Mouse (Mus musculus) kidney, postnatal 0 days (tissue): Measurements from ENCODE around the gene Iqcf5. TPM values are rescaled to one million over a fixed set of nuclear protein-coding genes. Genes with fewer than 3 reads are reported as not detected.

ENCODE experiments used
- ATAC-seq: fragments of 200-750 bp; cut with Nextera tagmentation; replicated peaks from 2 replicates; pipeline ENCODE4 v1.8.0; 2017; ENCODE audit warnings: low read depth, moderate number of reproducible peaks, moderate TSS enrichment, moderate library complexity; ENCODE audit not compliant: low FRiP score
- DNase-seq: peaks from one replicate; pipeline ENCODE4 v3.0.0-alpha.2; 2016; ENCODE audit warnings: low spot score
- H3K27ac ChIP-seq: fragments of 300-500 bp; sonication (generic); 2 replicates; pipeline ENCODE4 v1.5.1; 2014; ENCODE audit warnings: mild to moderate bottlenecking
- H3K27me3 ChIP-seq: fragments of 300-500 bp; sonication (generic); 2 replicates; pipeline ENCODE4 v1.6.1; 2014; ENCODE audit warnings: low read length, mixed read lengths; ENCODE audit not compliant: insufficient read depth
- H3K36me3 ChIP-seq: fragments of 300-500 bp; sonication (generic); 2 replicates; pipeline ENCODE4 v1.6.1; 2014; ENCODE audit warnings: low read length, mixed read lengths; ENCODE audit not compliant: insufficient read depth
- H3K4me1 ChIP-seq: fragments of 300-500 bp; sonication (generic); replicated peaks from 2 replicates; pipeline ENCODE4 v1.6.1; 2014; ENCODE audit warnings: antibody characterized with exemption, low read length, mixed read lengths; ENCODE audit not compliant: insufficient read depth
- H3K4me2 ChIP-seq: fragments of 300-500 bp; sonication (generic); 2 replicates; pipeline ENCODE4 v1.6.1; 2014; ENCODE audit warnings: mild to moderate bottlenecking, low read length, moderate library complexity, mixed read lengths
- H3K4me3 ChIP-seq: fragments of 300-500 bp; sonication (generic); replicated peaks from 2 replicates; pipeline ENCODE4 v1.5.1; 2014; ENCODE audit warnings: low read depth, low read length
- H3K9ac ChIP-seq: fragments of 300-500 bp; sonication (generic); 2 replicates; pipeline ENCODE4 v1.6.1; 2014; ENCODE audit warnings: low read depth, low read length
- H3K9me3 ChIP-seq: fragments of 300-500 bp; sonication (generic); replicated peaks from 2 replicates; pipeline ENCODE4 v1.6.1; 2016; ENCODE audit warnings: low read length, inconsistent platforms, mixed read lengths
- CTCF ChIP-seq: IDR thresholded peaks from 2 replicates; pipeline ENCODE4 v1.5.1; 2016; ENCODE audit warnings: antibody characterized with exemption, low read depth, mild to moderate bottlenecking, moderate library complexity
- WGBS: fragments of 180-500 bp; shearing (Covaris S2); extraction: QIAGEN DNeasy Blood & Tissue Kit; methylation state at CpG from one replicate; pipeline ENCODE4 v1.1.7; 2014; 5-methylcytosine and 5-hydroxymethylcytosine counted together
- polyA plus RNA-seq: library from polyadenylated mRNA; unstranded; fragments of >200 nt; fragmentation: Nextera tagmentation; extraction: Ambion mirVana; gene quantifications from 2 replicates; pipeline ENCODE4 v1.2.1, GENCODE M21; 2015

Gene Iqcf5
- polyA plus RNA-seq, 1 experiment from 2014 or later = not detected

DNA sequence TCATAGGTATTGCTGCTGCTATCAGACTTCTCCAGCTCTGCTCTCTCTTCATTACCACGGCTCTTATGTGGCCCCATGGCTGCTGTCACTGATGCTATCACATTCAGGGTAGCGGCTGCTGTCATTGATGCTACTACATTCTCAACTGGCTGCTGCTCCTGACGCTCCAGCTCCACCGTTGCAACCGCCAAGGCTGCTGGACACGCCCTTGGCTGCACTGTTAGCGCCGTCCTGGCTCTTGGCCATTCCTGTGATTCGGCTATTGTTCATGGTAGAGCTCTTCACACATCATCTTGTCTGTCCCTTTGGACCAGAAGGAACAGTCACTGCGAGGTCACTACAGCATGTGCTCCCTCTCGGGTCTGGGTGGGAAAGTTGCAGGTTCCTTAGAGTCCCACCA, 47.9 kb downstream of the Iqcf5 start:
- WGBS = 92% methylated on average over 11 of the region's 11 CpGs

DNA sequence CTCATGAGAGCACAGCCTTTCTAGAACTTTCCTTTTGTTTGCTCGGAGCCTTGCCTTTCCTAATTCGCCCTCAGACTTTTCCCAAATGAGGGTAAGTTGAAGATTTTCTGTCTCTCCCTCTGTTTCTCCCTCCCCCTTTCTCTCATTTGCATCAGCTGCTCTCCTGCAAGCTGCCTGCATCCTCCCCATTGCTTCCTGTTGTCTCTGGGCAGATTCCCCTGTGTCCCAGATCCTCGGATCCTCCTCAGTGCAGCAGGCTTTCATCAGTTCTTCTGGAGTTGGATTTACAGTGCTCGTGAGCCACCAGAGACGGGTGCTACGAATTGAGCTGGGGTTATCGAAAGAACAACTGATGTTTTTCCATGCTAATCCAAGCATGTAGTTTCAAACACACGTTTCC, 49.7 kb downstream of the Iqcf5 start:
- no peak for DNase-seq
- H3K4me2 ChIP-seq = no peak overlapping the region
- no peak overlapping the region for H3K9ac ChIP-seq
- H3K27me3 ChIP-seq = no peaks in the 10 kb centered on the region
- H3K4me1 ChIP-seq = no peaks in the 10 kb centered on the region
- no peak overlapping the region for H3K4me3 ChIP-seq
- 53% methylated on average over 8 of the region's 8 CpGs for WGBS
- ATAC-seq = no peak
- no peak for TF ChIP-seq CTCF
- H3K9me3 ChIP-seq = no peaks in the 10 kb centered on the region
- H3K27ac ChIP-seq = no peak overlapping the region
- no peaks in the 10 kb centered on the region for H3K36me3 ChIP-seq

More for the DNA sequence above, 47.9 kb downstream of the Iqcf5 start:
- Histone ChIP-seq H3K4me1 (no peaks in the 10 kb centered on the region), H3K9ac (no peak overlapping the region), H3K27ac (no peak overlapping the region), H3K36me3 (no peaks in the 10 kb centered on the region), H3K27me3 (no peaks in the 10 kb centered on the region), H3K9me3 (no peaks in the 10 kb centered on the region), H3K4me2 (no peak overlapping the region), H3K4me3 (no peak overlapping the region)
- TF ChIP-seq CTCF = no peak
- DNase-seq (no peak), ATAC-seq (no peak)

Other genes with a start within 250 kb of the Iqcf5 start
- 13.1 and 14.5 TPM in 2 replicates for gene Poc1a, start 233.5 kb upstream of the Iqcf5 start, polyA plus RNA-seq
- 15.1 and 15.8 TPM in 2 replicates for gene Dusp7, start 145.9 kb upstream of the Iqcf5 start, polyA plus RNA-seq
- gene Rpl29, start 85.1 kb upstream of the Iqcf5 start, polyA plus RNA-seq = 1,104 and 1,207 TPM in 2 replicates
- gene Acy1, start 76.3 kb upstream of the Iqcf5 start, polyA plus RNA-seq = 62.9 and 67.0 TPM in 2 replicates
- gene Abhd14b, start 67.1 kb upstream of the Iqcf5 start, polyA plus RNA-seq = 72.8 and 75.2 TPM in 2 replicates
- 57.0 and 60.8 TPM in 2 replicates for gene Abhd14a, start 66.9 kb upstream of the Iqcf5 start, polyA plus RNA-seq
- 78.6 and 79.7 TPM in 2 replicates for gene Pcbp4, start 61.3 kb upstream of the Iqcf5 start, polyA plus RNA-seq
- 0.52 and 0.91 TPM in 2 replicates for gene Gpr62, start 48.6 kb upstream of the Iqcf5 start, polyA plus RNA-seq
- 35.6 and 40.0 TPM in 2 replicates for gene Rrp9, start 38.6 kb upstream of the Iqcf5 start, polyA plus RNA-seq
- 5.8 and 6.4 TPM in 2 replicates for gene Parp3, start 37.6 kb upstream of the Iqcf5 start, polyA plus RNA-seq
- gene Iqcf1, start 14.6 kb upstream of the Iqcf5 start, polyA plus RNA-seq = not detected in 2 replicates
- not detected in 2 replicates for gene Iqcf3, start 47.1 kb downstream of the Iqcf5 start, polyA plus RNA-seq
- not detected in 2 replicates for gene Iqcf4, start 56.4 kb downstream of the Iqcf5 start, polyA plus RNA-seq
- gene Iqcf6, start 112.0 kb downstream of the Iqcf5 start, polyA plus RNA-seq = not detected in 2 replicates
- gene Grm2, start 141.5 kb downstream of the Iqcf5 start, polyA plus RNA-seq = not detected in 2 replicates
- gene Tex264, start 171.4 kb downstream of the Iqcf5 start, polyA plus RNA-seq = 100 and 104 TPM in 2 replicates